Mouse (Mus musculus): ENCODE data around the gene Gm5901. TPM values are rescaled to one million over a fixed set of nuclear protein-coding genes. Genes with fewer than 3 reads are reported as not detected.

Gene Gm5901
- total RNA-seq, 2 experiments from 2014 or later, result not detected

- DNase-seq (ENCODE audit: extremely low spot score in 1 of 2, low spot score in 1 of 2), result peak; percentile 97 to 98
Measured at GRCm38 (mm10) chr7:105399935-105400624, 25.2 kb downstream of the Gm5901 start, which contains the start of gene Fam160a2. Gene Fam160a2 (minus strand): TSS chr7:105400054.

- DNase-seq (ENCODE audit: extremely low spot score in 1 of 2, low spot score in 1 of 2), result no peak
Measured at GRCm38 (mm10) chr7:105404268-105404667, 29.4 kb downstream of the Gm5901 start, which contains the start of gene Cnga4. Gene Cnga4 (plus strand): TSS chr7:105404568.

GRCm38 (mm10) chr7:105406322-105406721, 31.5 kb downstream of the Gm5901 start:
- no peak for DNase-seq (ENCODE audit: extremely low spot score in 1 of 2, low spot score in 1 of 2)

- peak; percentile 83 to 96 for DNase-seq (ENCODE audit: extremely low spot score in 1 of 2, low spot score in 1 of 2)
Measured at GRCm38 (mm10) chr7:105411874-105412632, 37.2 kb downstream of the Gm5901 start.

GRCm38 (mm10) chr7:105414385-105414784, 39.5 kb downstream of the Gm5901 start:
- DNase-seq (ENCODE audit: extremely low spot score in 1 of 2, low spot score in 1 of 2), result no peak

GRCm38 (mm10) chr7:105416529-105416928, 41.7 kb downstream of the Gm5901 start:
- no peak for DNase-seq (ENCODE audit: extremely low spot score in 1 of 2, low spot score in 1 of 2)

GRCm38 (mm10) chr7:105418106-105418505, 43.3 kb downstream of the Gm5901 start:
- DNase-seq (ENCODE audit: extremely low spot score in 1 of 2, low spot score in 1 of 2), result no peak

- DNase-seq (ENCODE audit: extremely low spot score in 1 of 2, low spot score in 1 of 2), result no peak
Measured at GRCm38 (mm10) chr7:105420903-105421302, 46.1 kb downstream of the Gm5901 start.

- DNase-seq (ENCODE audit: extremely low spot score in 1 of 2, low spot score in 1 of 2), result no peak
Measured at GRCm38 (mm10) chr7:105424368-105424767, 49.5 kb downstream of the Gm5901 start.

- DNase-seq (ENCODE audit: extremely low spot score in 1 of 2, low spot score in 1 of 2), result peak in 1 of 2 experiments; percentile 19
Measured at GRCm38 (mm10) chr7:105425424-105426043, 50.7 kb downstream of the Gm5901 start, which contains the start of gene Cckbr. Gene Cckbr (plus strand): TSS chr7:105425731.

- no peak for DNase-seq (ENCODE audit: extremely low spot score in 1 of 2, low spot score in 1 of 2)
Measured at GRCm38 (mm10) chr7:105426051-105426450, 51.2 kb downstream of the Gm5901 start.

Other genes with a start within 250 kb of the Gm5901 start
- not detected for gene Olfr683, start 228.0 kb upstream of the Gm5901 start, total RNA-seq (2021)
- not detected for gene Olfr684, start 211.4 kb upstream of the Gm5901 start, total RNA-seq (2021)
- not detected for gene Olfr685, start 189.0 kb upstream of the Gm5901 start, total RNA-seq (2021)
- gene Olfr686, start 167.6 kb upstream of the Gm5901 start, total RNA-seq (2021), result not detected
- not detected for gene Olfr688, start 86.9 kb upstream of the Gm5901 start, total RNA-seq (2021)
- not detected for gene Olfr689, start 63.9 kb upstream of the Gm5901 start, total RNA-seq (2021)
- gene Olfr690, start 40.9 kb upstream of the Gm5901 start, total RNA-seq (2021), result under 1 TPM; 0.44 to 0.70 TPM
- gene Olfr691, start 32.8 kb upstream of the Gm5901 start, total RNA-seq (2021), result under 1 TPM; 0.32 to 0.68 TPM
- gene Olfr692, start 6.8 kb upstream of the Gm5901 start, total RNA-seq (2021), result not detected
- gene Fam160a2, start 25.0 kb downstream of the Gm5901 start, total RNA-seq (2021), result 10 to 100 TPM; 52.9 to 66.4 TPM
- under 1 TPM; 0.52 to 0.66 TPM for gene Cnga4, start 29.5 kb downstream of the Gm5901 start, total RNA-seq (2021)
- 1 to 10 TPM; 6.3 to 9.6 TPM for gene Cckbr, start 50.7 kb downstream of the Gm5901 start, total RNA-seq (2021)
- 10 to 100 TPM; 14.2 to 14.9 TPM for gene Cavin3, start 107.3 kb downstream of the Gm5901 start, total RNA-seq (2021)
- 10 to 100 TPM; 89.3 to 93.6 TPM for gene Smpd1, start 179.3 kb downstream of the Gm5901 start, total RNA-seq (2021)
- gene Apbb1, start 206.6 kb downstream of the Gm5901 start, total RNA-seq (2021), result 100 to 1,000 TPM; 371 to 404 TPM
- not detected for gene Hpx, start 225.1 kb downstream of the Gm5901 start, total RNA-seq (2021)